Comparison of ENCODE assay signal across 9 mouse cellular contexts in the genomic region with DNA sequence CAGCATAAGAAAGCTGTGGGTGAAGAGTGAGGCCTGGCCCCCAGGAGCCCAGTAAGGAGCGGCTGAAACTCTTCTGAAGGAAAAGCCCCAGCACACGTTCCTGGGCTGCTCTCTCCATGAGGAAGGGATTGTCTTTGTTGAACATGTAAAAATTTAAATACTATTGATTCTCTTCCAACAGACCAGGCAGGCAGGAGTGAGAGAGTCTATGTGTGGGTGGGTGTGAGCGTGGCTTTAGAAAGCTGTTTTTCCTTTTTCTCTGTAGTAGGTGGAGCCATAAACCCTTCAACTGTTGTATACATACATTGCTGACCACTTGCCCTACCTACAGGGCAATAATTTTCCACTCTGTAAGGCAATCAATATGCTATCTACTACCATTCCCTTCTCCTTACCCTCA.
DNase-seq lines count a peak whose midpoint lies in the region; ATAC-seq and TF ChIP-seq lines count a peak whose summit lies in the region.
"Had no signal": no experiment of that assay in that cellular context is flagged by ENCODE, and none has a peak within 500 bp of the region (broad histone marks: within the 10 kb centered on the region; RNA-seq: fewer than 3 reads in every experiment).

No protein-coding gene starts in this region.

- H3K36me3 ChIP-seq in heart, embryonic 14.5 days (ENCODE audit: control insufficient read depth, insufficient read depth, low read length) = no peaks in the 10 kb centered on the region
- no peaks in the 10 kb centered on the region for H3K36me3 ChIP-seq in hindbrain, embryonic 10.5 days
- no peaks in the 10 kb centered on the region for H3K36me3 ChIP-seq in midbrain, embryonic 14.5 days (ENCODE audit: control insufficient read depth, insufficient read depth, low read length)

- no peaks in the 10 kb centered on the region for H3K27me3 ChIP-seq in heart, embryonic 14.5 days (ENCODE audit: control insufficient read depth, insufficient read depth, low read length)
- no peaks in the 10 kb centered on the region for H3K27me3 ChIP-seq in hindbrain, embryonic 10.5 days (ENCODE audit: insufficient read depth, poor library complexity, severe bottlenecking)
- H3K27me3 ChIP-seq in midbrain, embryonic 14.5 days (ENCODE audit: control insufficient read depth, insufficient read depth, low read length) = no peaks in the 10 kb centered on the region
- H3K27me3 ChIP-seq: Patski had no signal

- no peak overlapping the region for H3K4me2 ChIP-seq in heart, embryonic 14.5 days (ENCODE audit: low read length)
- H3K4me2 ChIP-seq in midbrain, embryonic 14.5 days (ENCODE audit: low read length) = peak overlapping the region; percentile 73

- TF ChIP-seq CTCF in brain, embryonic 14.5 days (IDR thresholded peaks at IDR 0.05; ENCODE audit: borderline replicate concordance, extremely low read depth, insufficient read depth, insufficient read length) = no peak
- no peak for TF ChIP-seq CTCF in lung, adult 2 months (IDR thresholded peaks at IDR 0.05; ENCODE audit: insufficient read depth, low read length)

- H3K4me1 ChIP-seq in heart, embryonic 14.5 days (ENCODE audit: control insufficient read depth in 2 of 2, insufficient read depth in 2 of 2, low read length in 2 of 2) = no peaks in the 10 kb centered on the region
- H3K4me1 ChIP-seq in hindbrain, embryonic 10.5 days (replicated peaks) = peaks cover 19% of the 10 kb centered on the region
- H3K4me1 ChIP-seq in midbrain, embryonic 14.5 days (ENCODE audit: control insufficient read depth, insufficient read depth, low read length) = peaks cover 10% of the 10 kb centered on the region
- peaks cover 4% of the 10 kb centered on the region; the same call in 1 of the 2 replicates for H3K4me1 ChIP-seq in lung, adult 2 months (ENCODE audit: control insufficient read depth, insufficient read depth, low read length)

- DNase-seq in heart, postnatal 25 days (ENCODE audit: low spot score) = no peak
- peak; percentile 67 for DNase-seq in brain, embryonic 14.5 days (ENCODE audit: low read depth)
- no peak for DNase-seq in hindbrain, embryonic 10.5 days (ENCODE audit: low spot score)
- peak; percentile 50 for DNase-seq in midbrain, embryonic 14.5 days
- no peak for DNase-seq in thymus, postnatal 0 days (ENCODE audit: low spot score)
- DNase-seq in gastrocnemius, postnatal 4 days (ENCODE audit: low spot score in 2 of 2) = no peak
- no peak for DNase-seq in lung, adult 2 months

- TF ChIP-seq POLR2A in brain, embryonic 14.5 days (IDR thresholded peaks at IDR 0.05; ENCODE audit: borderline replicate concordance, extremely low read depth, insufficient read depth, insufficient read length, poor library complexity, severe bottlenecking) = no peak
- no peak for TF ChIP-seq POLR2A in lung, adult 2 months (IDR thresholded peaks at IDR 0.05; ENCODE audit: borderline replicate concordance, extremely low read depth, low read depth, low read length)

- 67% methylated on average over 3 of the region's 3 CpGs for WGBS in heart, embryonic 14.5 days
- WGBS in hindbrain, embryonic 10.5 days = 35% methylated on average over 3 of the region's 3 CpGs
- WGBS in midbrain, embryonic 14.5 days = 31% methylated on average over 3 of the region's 3 CpGs
- WGBS in lung, adult 2 months = 55% methylated on average over 3 of the region's 3 CpGs

- no peak overlapping the region for H3K4me3 ChIP-seq in heart, embryonic 14.5 days (ENCODE audit: control insufficient read depth in 1 of 2, insufficient read depth in 1 of 2, low read depth in 1 of 2, low read length in 2 of 2)
- H3K4me3 ChIP-seq in hindbrain, embryonic 10.5 days = peak overlapping the region; percentile 43
- no peak overlapping the region for H3K4me3 ChIP-seq in midbrain, embryonic 14.5 days (replicated peaks; ENCODE audit: low read depth, low read length)
- H3K4me3 ChIP-seq in lung, adult 2 months (replicated peaks; ENCODE audit: extremely low read depth, low read depth, low read length) = no peak overlapping the region

- H3K27ac ChIP-seq in heart, embryonic 14.5 days (replicated peaks in 1 of 2; ENCODE audit: control insufficient read depth in 1 of 2, insufficient read depth in 1 of 2, low read depth in 2 of 2, low read length in 2 of 2) = no peak overlapping the region; a peak in 1 of 4 replicates
- peak overlapping the region; percentile 89 for H3K27ac ChIP-seq in hindbrain, embryonic 10.5 days
- H3K27ac ChIP-seq in midbrain, embryonic 14.5 days (replicated peaks; ENCODE audit: low read depth, low read length) = peak overlapping the region; percentile 98

- H3K9me3 ChIP-seq in heart, embryonic 14.5 days (ENCODE audit: control insufficient read depth, low read length) = no peaks in the 10 kb centered on the region
- no peaks in the 10 kb centered on the region for H3K9me3 ChIP-seq in hindbrain, embryonic 10.5 days
- no peaks in the 10 kb centered on the region for H3K9me3 ChIP-seq in midbrain, embryonic 14.5 days (ENCODE audit: control insufficient read depth, low read length)

- intact Hi-C loops in heart, postnatal 25 days (cut with DNase I) = loop anchor here (5.0 kb wide), 3 partner anchors 129 to 296 kb away; no protein-coding TSS in a partner anchor

- no peak for ATAC-seq in heart, embryonic 14.5 days (ENCODE audit: insufficient number of reproducible peaks, insufficient read depth, low FRiP score, low read depth)
- no peak for ATAC-seq in midbrain, embryonic 14.5 days (ENCODE audit: low FRiP score, low TSS enrichment)
- ATAC-seq: Patski had no signal

- H3K9ac ChIP-seq in heart, embryonic 14.5 days (ENCODE audit: low read length) = peak overlapping the region; percentile 25; the same call in 1 of the 2 replicates
- H3K9ac ChIP-seq in midbrain, embryonic 14.5 days (replicated peaks; ENCODE audit: low read length) = peak overlapping the region; percentile 73; the same call in 1 of the 2 replicates

Comparison
In these comparisons a context has a peak if more than half of its experiments do, and no peak if none do; other contexts are left out.
1. H3K27ac ChIP-seq: peak in hindbrain, embryonic 10.5 days (single experiment) and midbrain, embryonic 14.5 days (single experiment); none in heart, embryonic 14.5 days (0 of 2).
2. DNase-seq: peak in brain, embryonic 14.5 days (single experiment) and midbrain, embryonic 14.5 days (single experiment); none in heart, postnatal 25 days (single experiment), hindbrain, embryonic 10.5 days (single experiment), thymus, postnatal 0 days (single experiment), gastrocnemius, postnatal 4 days (0 of 2) and lung, adult 2 months (single experiment).